Mouse (Mus musculus) testis, adult 2 months (tissue): Measurements from ENCODE around the gene Helb. TPM values are rescaled to one million over a fixed set of nuclear protein-coding genes. Genes with fewer than 3 reads are reported as not detected.
"Not testable (repeated sequence)": the region's sequence is repeated elsewhere in the genome, so short reads cannot be mapped to it uniquely, and the experiment has no call there.

Experiments
- H3K27ac ChIP-seq: fragments of 200-500 bp; 2 replicates; pipeline ENCODE4 v1.5.1; 2012; ENCODE audit warnings: low read depth, low read length; ENCODE audit not compliant: control insufficient read depth, insufficient read depth
- H3K27me3 ChIP-seq: fragments of 200-500 bp; 2 replicates; pipeline ENCODE4 v1.6.1; 2012; ENCODE audit warnings: mild to moderate bottlenecking, low read length, moderate library complexity; ENCODE audit not compliant: control insufficient read depth, insufficient read depth
- H3K36me3 ChIP-seq: fragments of 200-500 bp; 2 replicates; pipeline ENCODE4 v1.6.1; 2012; ENCODE audit warnings: mild to moderate bottlenecking, low read length; ENCODE audit not compliant: control insufficient read depth, insufficient read depth
- H3K4me1 ChIP-seq: fragments of 200-500 bp; 2 replicates; pipeline ENCODE4 v1.6.1; 2012; ENCODE audit warnings: low read length; ENCODE audit not compliant: control insufficient read depth, insufficient read depth
- H3K4me3 ChIP-seq: fragments of 200-500 bp; 2 replicates; pipeline ENCODE4 v1.5.1; 2012; ENCODE audit warnings: low read depth, mild to moderate bottlenecking, low read length, moderate library complexity, mixed read lengths; ENCODE audit not compliant: control insufficient read depth
- CTCF ChIP-seq: fragments of 200-500 bp; IDR thresholded peaks from 2 replicates; pipeline ENCODE4 v1.5.1; 2012; ENCODE audit warnings: low read depth, mild to moderate bottlenecking, inconsistent platforms, low read length, moderate library complexity; ENCODE audit not compliant: control insufficient read depth, insufficient read depth, insufficient replicate concordance
- POLR2A ChIP-seq: fragments of 200-500 bp; IDR thresholded peaks from 2 replicates; pipeline ENCODE4 v1.6.1; 2012; ENCODE audit warnings: low read depth, mild to moderate bottlenecking, inconsistent platforms, low read length, moderate library complexity; ENCODE audit not compliant: control insufficient read depth
- polyA plus RNA-seq: library from polyadenylated mRNA; depleted of rRNA; stranded (reverse); fragments of >200 nt; gene quantifications from 2 replicates; pipeline ENCODE4 v1.2.3, GENCODE M21; 2012

Gene Helb
- polyA plus RNA-seq, 1 experiment, result 0.62 TPM

DNA sequence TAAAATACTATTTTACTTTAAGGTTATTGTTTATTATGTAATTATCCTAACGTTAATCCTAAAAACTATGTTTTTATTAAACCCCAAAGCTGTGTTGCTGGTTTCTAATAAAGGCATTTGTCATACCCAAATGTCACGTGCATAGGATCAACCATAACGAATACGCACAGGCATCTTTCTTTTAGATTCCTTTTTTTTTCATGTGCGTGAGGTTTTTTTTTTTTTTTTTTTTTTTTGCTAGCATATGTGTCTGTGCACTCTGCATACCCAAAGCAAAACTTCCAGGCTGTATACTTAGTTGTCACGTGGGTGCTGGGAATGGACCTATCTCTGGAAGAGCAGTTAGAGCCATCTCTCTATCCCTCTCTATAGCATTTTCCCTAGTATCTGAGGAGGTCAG is 1.2 kb upstream of the Helb start:
- Histone ChIP-seq H3K4me3 (no peak overlapping the region), H3K4me1 (no peaks in the 10 kb centered on the region), H3K36me3 (no peaks in the 10 kb centered on the region), H3K27me3 (no peaks in the 10 kb centered on the region), H3K27ac (no peak overlapping the region)
- no peak for TF ChIP-seq CTCF
- TF ChIP-seq POLR2A, result no peak

DNA sequence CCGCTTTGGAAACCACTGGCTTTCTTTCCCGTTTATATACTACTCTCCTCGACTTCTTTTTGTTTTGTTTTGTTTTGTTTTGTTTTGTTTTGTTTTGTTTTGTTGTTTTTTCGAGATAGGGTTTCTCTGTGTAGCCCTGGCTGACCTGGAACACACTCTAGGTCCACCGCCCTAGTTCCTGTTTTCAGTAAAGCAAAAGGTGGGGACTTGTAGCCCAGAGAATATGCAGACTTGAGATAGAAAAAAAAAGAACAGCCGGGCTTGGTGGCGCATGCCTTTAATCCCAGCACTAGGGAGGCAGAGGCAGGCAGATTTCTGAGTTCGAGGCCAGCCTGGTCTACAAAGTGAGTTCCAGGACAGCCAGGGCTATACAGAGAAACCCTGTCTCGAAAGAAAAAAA is 695 bp upstream of the Helb start:
- H3K27ac ChIP-seq, H3K4me3 ChIP-seq, H3K27me3 ChIP-seq, H3K36me3 ChIP-seq, H3K4me1 ChIP-seq: not testable (repeated sequence)

DNA sequence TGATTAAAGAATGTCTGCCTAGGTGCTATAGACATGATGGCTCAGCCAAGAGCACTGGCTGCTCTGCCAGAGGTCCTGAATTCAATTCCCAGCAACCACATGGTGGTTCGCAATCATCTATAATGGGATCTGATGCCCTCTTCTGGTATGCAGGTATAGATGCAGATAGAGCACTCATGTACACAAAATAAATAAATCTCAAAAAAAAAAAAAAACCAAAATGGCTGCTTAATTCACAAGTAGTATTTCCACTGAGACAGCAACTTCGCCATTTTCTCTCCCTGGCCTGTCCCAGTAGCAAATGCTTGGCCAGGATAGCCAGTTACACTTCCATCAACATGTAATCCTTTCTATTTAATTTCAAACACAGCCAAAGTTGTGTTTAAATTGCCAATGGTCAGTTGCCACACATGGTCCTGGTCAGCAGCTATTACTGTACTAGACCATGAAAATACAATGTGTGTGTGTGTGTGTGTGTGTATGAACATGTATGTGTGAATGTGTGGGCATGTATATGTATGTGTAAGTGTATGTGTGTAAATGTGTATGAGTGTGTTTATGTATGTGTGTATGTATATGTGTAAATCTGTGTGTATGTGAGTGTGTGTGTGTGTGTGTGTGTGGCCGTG is 982 bp downstream of the Helb start:
- no peaks in the 10 kb centered on the region for H3K27me3 ChIP-seq
- H3K36me3 ChIP-seq, result no peaks in the 10 kb centered on the region
- H3K27ac ChIP-seq, result no peak overlapping the region
- no peaks in the 10 kb centered on the region for H3K4me1 ChIP-seq
- TF ChIP-seq POLR2A (no peak), CTCF (no peak)
- H3K4me3 ChIP-seq, result no peak overlapping the region

DNA sequence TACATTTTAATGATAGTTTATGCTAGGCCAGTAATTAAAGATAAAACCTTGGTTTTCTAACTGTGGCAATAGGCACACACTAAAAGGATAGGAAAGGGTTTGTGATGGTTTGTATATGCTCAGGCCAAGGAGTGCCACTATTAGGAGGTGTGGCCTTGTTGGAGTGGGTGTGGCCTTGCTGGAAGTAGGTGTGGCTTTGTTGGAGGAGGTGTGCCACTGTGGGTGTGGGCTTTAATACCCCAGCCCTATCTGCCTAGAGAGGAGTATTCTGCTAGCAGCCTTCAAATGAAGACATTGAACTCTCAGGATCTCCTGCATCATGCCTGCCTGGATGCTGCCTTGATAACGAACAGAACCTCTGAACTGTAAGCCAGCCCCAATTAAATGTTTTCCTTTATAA is 12.0 kb downstream of the Helb start:
- Histone ChIP-seq H3K27me3 (no peaks in the 10 kb centered on the region), H3K36me3 (no peaks in the 10 kb centered on the region), H3K4me1 (no peaks in the 10 kb centered on the region), H3K27ac (no peak overlapping the region), H3K4me3 (no peak overlapping the region)
- no peak for TF ChIP-seq POLR2A
- no peak for TF ChIP-seq CTCF

DNA sequence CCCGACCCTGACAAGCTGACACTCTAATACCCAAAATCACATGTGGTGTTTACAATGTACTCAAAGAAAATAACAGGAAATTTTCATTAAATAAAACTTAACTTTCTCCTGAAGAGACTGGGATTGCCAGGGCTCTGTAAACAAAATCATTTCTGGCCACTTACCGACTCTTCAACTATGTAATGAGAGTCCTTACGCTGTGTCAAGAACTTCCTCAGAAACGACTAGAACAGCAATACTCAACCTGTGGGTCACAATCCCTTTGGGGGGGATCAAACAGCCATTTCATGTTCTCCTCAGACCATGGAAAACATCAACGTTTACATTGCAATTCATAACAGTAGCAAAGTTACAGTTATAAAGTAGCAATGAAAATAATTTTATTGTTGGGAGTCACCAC is 15.2 kb downstream of the Helb start:
- Histone ChIP-seq H3K4me3 (no peak overlapping the region), H3K27me3 (no peaks in the 10 kb centered on the region), H3K27ac (no peak overlapping the region), H3K4me1 (no peaks in the 10 kb centered on the region), H3K36me3 (no peaks in the 10 kb centered on the region)
- TF ChIP-seq POLR2A, result no peak
- TF ChIP-seq CTCF, result no peak

DNA sequence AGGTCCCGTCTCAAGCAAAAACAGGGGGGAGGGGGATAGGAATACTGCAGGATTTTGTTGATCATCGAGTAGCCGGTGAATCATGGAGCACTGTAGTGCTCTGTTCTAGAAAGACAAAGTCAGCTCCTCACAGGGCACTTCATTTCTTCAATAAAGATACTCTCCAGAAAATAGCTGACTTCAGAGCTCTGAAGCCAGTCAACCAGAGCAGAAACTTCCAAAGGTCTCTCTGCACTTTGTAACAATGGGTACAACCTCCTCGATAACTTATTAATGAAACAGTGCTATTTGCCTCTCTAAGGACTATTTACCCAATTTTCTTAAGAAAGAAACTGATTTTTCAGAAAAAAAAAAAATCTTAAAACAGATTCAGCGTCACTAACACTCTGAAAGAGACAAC is 17.1 kb downstream of the Helb start:
- no peak for TF ChIP-seq POLR2A
- TF ChIP-seq CTCF, result no peak

DNA sequence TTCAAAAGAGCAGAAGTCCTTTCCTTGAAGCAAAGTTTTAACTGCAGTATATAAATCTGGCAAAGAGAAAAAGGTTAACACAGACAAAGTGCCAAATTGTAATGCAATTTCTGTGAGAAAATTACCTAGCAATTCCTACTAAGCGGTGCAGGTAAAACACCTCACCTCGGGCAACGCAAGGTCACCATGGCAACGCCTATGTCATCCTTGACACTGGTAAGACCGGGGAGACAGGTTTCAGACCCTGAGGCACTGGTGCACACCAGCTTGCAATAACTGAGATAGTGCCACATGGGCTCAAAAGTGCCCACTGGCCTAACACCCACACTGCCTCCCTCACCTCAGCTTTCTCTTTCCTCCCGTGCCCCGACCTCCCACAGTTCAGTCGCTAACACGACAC is 17.7 kb downstream of the Helb start:
- H3K36me3 ChIP-seq, result no peaks in the 10 kb centered on the region
- H3K4me3 ChIP-seq, result no peak overlapping the region
- H3K27me3 ChIP-seq, result no peaks in the 10 kb centered on the region
- no peak overlapping the region for H3K27ac ChIP-seq
- TF ChIP-seq CTCF (no peak), POLR2A (no peak)
- H3K4me1 ChIP-seq, result no peaks in the 10 kb centered on the region

More for the DNA sequence above, 17.1 kb downstream of the Helb start:
- no peaks in the 10 kb centered on the region for H3K36me3 ChIP-seq
- no peaks in the 10 kb centered on the region for H3K4me1 ChIP-seq
- no peak overlapping the region for H3K4me3 ChIP-seq
- H3K27me3 ChIP-seq, result no peaks in the 10 kb centered on the region
- H3K27ac ChIP-seq, result no peak overlapping the region

DNA sequence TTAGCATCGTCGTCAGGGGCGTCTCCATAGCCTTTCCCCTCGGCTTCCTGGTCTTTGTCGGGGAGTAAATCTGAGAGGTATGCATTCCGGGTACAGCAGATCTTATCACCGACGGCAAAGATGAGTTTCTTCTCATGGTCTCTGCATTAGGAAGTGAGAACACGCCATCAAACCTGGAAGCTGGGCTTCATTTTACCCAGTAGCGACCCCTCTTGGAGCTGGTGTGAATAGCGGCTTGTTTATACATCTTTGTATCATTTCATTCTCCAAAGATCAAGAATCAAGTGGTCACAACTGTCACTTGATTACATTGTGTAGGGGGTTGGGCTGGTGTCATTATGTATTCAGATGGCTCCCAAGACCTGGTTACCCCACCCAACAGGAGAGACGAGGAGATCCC is 20.2 kb downstream of the Helb start:
- no peak overlapping the region for H3K4me3 ChIP-seq
- H3K27ac ChIP-seq, result no peak overlapping the region
- no peaks in the 10 kb centered on the region for H3K36me3 ChIP-seq
- H3K27me3 ChIP-seq, result no peaks in the 10 kb centered on the region
- TF ChIP-seq POLR2A (no peak), CTCF (no peak)
- H3K4me1 ChIP-seq, result no peaks in the 10 kb centered on the region
